Mouse (Mus musculus) G1E (cell line): ENCODE results near the gene Mrpl51.

ENCODE experiments used
- CTCF ChIP-seq: IDR thresholded peaks from 2 replicates; pipeline ENCODE4 v1.5.1; 2012; ENCODE audit warnings: low read depth, low read length, inconsistent platforms, mixed read lengths
- GATA1 ChIP-seq: IDR thresholded peaks from 2 replicates; pipeline ENCODE4 v1.6.1; 2012; ENCODE audit warnings: borderline replicate concordance, low read length, inconsistent platforms, mixed read lengths
- GATA2 ChIP-seq: IDR thresholded peaks from 2 replicates; pipeline ENCODE4 v1.6.1; 2012; ENCODE audit warnings: low read depth, low read length, inconsistent platforms, borderline replicate concordance
- POLR2AphosphoS5 ChIP-seq: IDR thresholded peaks from 2 replicates; pipeline ENCODE4 v1.6.1; 2012; ENCODE audit warnings: low read depth, low read length, inconsistent platforms; ENCODE audit not compliant: insufficient replicate concordance
- TAL1 ChIP-seq: conservative IDR thresholded peaks from 2 replicates; pipeline ENCODE4 v1.6.1; 2012; ENCODE audit warnings: low read depth, low read length, inconsistent platforms, mixed read lengths

GRCm38 (mm10) chr6:125196301-125196700, 4.7 kb downstream of the Mrpl51 start:
- no peak for TF ChIP-seq CTCF
- TF ChIP-seq TAL1: no peak
- TF ChIP-seq GATA1: no peak
- TF ChIP-seq POLR2AphosphoS5: no peak
- no peak for TF ChIP-seq GATA2
